Mouse (Mus musculus) small intestine, adult 2 months (tissue): ENCODE data around the gene Gm4847. TPM values are rescaled to one million over a fixed set of nuclear protein-coding genes. Genes with fewer than 3 reads are reported as not detected.

Source experiments
- H3K27ac ChIP-seq: fragments of 200-500 bp; 2 replicates; pipeline ENCODE4 v1.5.1; 2012; ENCODE audit warnings: low read depth, low read length, control low read depth, inconsistent platforms; ENCODE audit not compliant: insufficient read depth
- H3K27me3 ChIP-seq: fragments of 200-500 bp; 2 replicates; pipeline ENCODE4 v1.6.1; 2012; ENCODE audit warnings: mild to moderate bottlenecking, moderate library complexity, low read length, inconsistent platforms; ENCODE audit not compliant: control insufficient read depth, insufficient read depth
- H3K36me3 ChIP-seq: fragments of 200-500 bp; 2 replicates; pipeline ENCODE4 v1.6.1; 2012; ENCODE audit warnings: mild to moderate bottlenecking, low read length, control low read depth, inconsistent platforms; ENCODE audit not compliant: control insufficient read depth, insufficient read depth
- H3K4me1 ChIP-seq: fragments of 200-500 bp; 2 replicates; pipeline ENCODE4 v1.6.1; 2012; ENCODE audit warnings: low read length, inconsistent platforms, mixed read lengths; ENCODE audit not compliant: control insufficient read depth, insufficient read depth, insufficient read length
- H3K4me3 ChIP-seq: fragments of 200-500 bp; 2 replicates; pipeline ENCODE4 v1.5.1; 2012; ENCODE audit warnings: low read depth, mild to moderate bottlenecking, control low read depth, inconsistent platforms, low read length, moderate library complexity
- CTCF ChIP-seq: fragments of 200-500 bp; IDR thresholded peaks from 2 replicates; pipeline ENCODE4 v1.5.1; 2012; ENCODE audit warnings: low read depth, mild to moderate bottlenecking, control low read depth, inconsistent platforms, low read length, moderate library complexity, mixed read lengths; ENCODE audit not compliant: insufficient replicate concordance, insufficient read length; ENCODE audit errors: extremely low read depth
- POLR2A ChIP-seq: fragments of 200-500 bp; IDR thresholded peaks from 2 replicates; pipeline ENCODE4 v1.6.1; 2012; ENCODE audit warnings: low read depth, mild to moderate bottlenecking, control low read depth, inconsistent platforms, low read length, moderate library complexity
- WGBS: fragments of 180-500 bp; shearing (Covaris S2); methylation state at CpG from one replicate; pipeline ENCODE4 v1.1.7; 2018; 5-methylcytosine and 5-hydroxymethylcytosine counted together
- polyA plus RNA-seq: library from polyadenylated mRNA; depleted of rRNA; stranded (reverse); fragments of >200 nt; gene quantifications from 2 replicates; pipeline ENCODE4 v1.2.3, GENCODE M21; 2012; rRNA removed

The Gm4847 gene
- polyA plus RNA-seq, result not detected in 2 replicates

DNA sequence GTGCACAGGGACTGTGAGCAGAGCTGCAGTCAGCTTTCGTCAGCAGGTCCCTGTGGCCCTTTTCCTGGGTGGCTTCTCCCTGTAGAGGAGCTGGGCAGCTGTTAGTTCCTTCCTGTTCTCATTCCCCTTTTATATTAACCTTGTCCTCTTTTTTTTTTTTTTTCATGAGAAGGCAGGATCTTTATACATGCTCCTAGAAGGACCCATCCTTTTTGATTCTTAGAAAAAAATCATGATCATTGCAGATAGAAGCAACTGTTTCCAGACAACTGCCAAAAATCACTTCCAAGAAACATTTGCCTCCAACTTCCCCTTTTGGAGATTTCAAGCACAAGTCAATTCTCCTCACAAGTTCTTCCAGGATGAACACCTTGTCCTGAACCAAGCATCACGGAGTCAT, at the start of gene Gm4847:
Gm4847 (minus strand) TSS at position 101 of the 400 bp plus-strand sequence.
- H3K27me3 ChIP-seq, result no peaks in the 10 kb centered on the region
- no peaks in the 10 kb centered on the region for H3K4me1 ChIP-seq
- no peak within 1 kb of the TSS for H3K27ac ChIP-seq
- 87% methylated on average over 2 of the region's 2 CpGs for WGBS
- no peak within 1 kb of the TSS for H3K4me3 ChIP-seq
- H3K36me3 ChIP-seq, result no peaks in the 10 kb centered on the region
- TF ChIP-seq CTCF, result no peak
- TF ChIP-seq POLR2A, result no peak

DNA sequence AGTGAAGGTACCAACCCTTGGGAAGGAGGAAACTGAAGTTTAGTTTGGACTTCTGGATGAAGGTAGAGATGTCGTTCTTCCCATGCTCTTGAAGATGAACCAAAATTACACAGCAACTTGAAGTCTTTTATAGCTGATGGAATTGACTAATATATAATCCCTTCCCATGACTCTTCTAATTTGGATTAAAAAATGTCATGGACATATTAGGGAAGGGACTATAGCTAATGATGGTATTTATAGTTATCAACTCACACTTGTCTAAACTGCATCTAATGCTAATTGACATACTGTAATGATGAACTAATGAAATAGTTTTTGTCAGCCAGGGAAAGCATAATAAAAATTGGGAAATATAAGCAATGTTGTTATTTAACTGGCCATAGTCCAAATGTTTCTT, 34.3 kb upstream of the Gm4847 start, which contains the start of gene Fmo9:
Fmo9 (minus strand) TSS at position 101 of the 400 bp plus-strand sequence.
- TF ChIP-seq POLR2A, result no peak
- WGBS, result 82% methylated on average over 1 of the region's 1 CpGs
- Histone ChIP-seq H3K27ac (no peak within 1 kb of the TSS), H3K36me3 (no peaks in the 10 kb centered on the region), H3K4me3 (no peak within 1 kb of the TSS), H3K4me1 (no peaks in the 10 kb centered on the region), H3K27me3 (no peaks in the 10 kb centered on the region)

DNA sequence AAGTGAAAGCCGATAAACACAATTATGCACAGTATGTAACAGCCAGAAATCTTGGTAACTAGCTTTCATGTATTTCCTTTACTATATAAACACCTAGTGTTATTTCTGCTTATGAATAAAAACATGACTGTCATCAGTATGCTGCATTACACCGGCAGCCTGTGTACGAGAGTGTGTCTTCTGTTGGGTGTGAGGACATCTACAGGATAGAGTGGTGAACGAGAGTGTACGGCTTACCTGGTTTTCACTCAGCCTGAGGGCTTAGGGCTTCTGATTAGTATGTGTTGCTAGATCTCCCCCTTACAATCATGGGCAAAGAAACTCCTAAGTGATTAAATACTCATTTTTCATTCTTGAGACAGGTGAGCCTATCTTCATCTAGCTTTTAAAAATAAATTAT, 21.8 kb upstream of the Gm4847 start:
- 91% methylated on average over 5 of the region's 5 CpGs for WGBS
- H3K27ac ChIP-seq, result no peak overlapping the region

DNA sequence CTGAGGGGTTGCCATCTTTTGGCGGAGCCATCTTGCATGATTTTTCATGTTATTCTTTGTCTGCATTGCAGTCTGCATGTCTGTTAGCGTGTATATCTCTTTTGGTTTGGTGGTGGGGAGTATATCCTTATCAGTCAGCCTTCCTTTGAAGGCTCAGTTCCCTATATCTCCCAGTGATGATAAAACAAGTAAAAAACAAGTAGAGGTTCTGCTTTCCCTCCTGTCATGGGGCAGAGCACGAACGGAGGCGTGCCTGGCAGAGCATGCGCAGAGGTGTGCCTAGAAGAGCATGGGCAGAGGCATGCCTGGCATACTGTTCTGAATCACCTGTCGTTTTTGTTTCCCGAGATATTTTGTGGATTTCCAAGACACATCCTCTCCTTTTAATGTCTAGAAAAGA, 13.3 kb upstream of the Gm4847 start:
- Histone ChIP-seq H3K27me3 (no peaks in the 10 kb centered on the region), H3K4me3 (no peak overlapping the region), H3K4me1 (no peaks in the 10 kb centered on the region), H3K27ac (no peak overlapping the region), H3K36me3 (no peaks in the 10 kb centered on the region)
- TF ChIP-seq CTCF (no peak), POLR2A (no peak)
- 82% methylated on average over 8 of the region's 8 CpGs for WGBS

More for the DNA sequence above, 21.8 kb upstream of the Gm4847 start:
- H3K27me3 ChIP-seq, result no peaks in the 10 kb centered on the region
- no peaks in the 10 kb centered on the region for H3K36me3 ChIP-seq
- H3K4me1 ChIP-seq, result no peaks in the 10 kb centered on the region
- TF ChIP-seq CTCF, result no peak
- no peak for TF ChIP-seq POLR2A
- H3K4me3 ChIP-seq, result no peak overlapping the region

Other genes with a start within 250 kb of the Gm4847 start
- 1.4 and 1.7 TPM in 2 replicates for gene Pogk, start 237.8 kb downstream of the Gm4847 start, polyA plus RNA-seq
- gene Gm4846, start 150.1 kb downstream of the Gm4847 start, polyA plus RNA-seq, result not detected in 2 replicates
- gene Fmo9, start 34.2 kb upstream of the Gm4847 start, polyA plus RNA-seq, result not detected in 2 replicates